Mouse (Mus musculus) forebrain, embryonic 13.5 days (tissue): ENCODE measurements around the gene Parpbp. TPM values are rescaled to one million over a fixed set of nuclear protein-coding genes. Genes with fewer than 3 reads are reported as not detected.

Source experiments
- ATAC-seq: fragments of 200-750 bp; cut with Nextera tagmentation; 2 replicates; pipeline ENCODE4 v1.8.0; 2017
- H3K27ac ChIP-seq: fragments of 300-500 bp; sonication (generic); 2 replicates; pipeline ENCODE4 v1.5.1; 2015; ENCODE audit warnings: inconsistent platforms, mild to moderate bottlenecking, moderate library complexity
- H3K27me3 ChIP-seq: fragments of 300-500 bp; sonication (generic); 2 replicates; pipeline ENCODE4 v1.6.1; 2015; ENCODE audit warnings: mild to moderate bottlenecking, inconsistent platforms
- H3K36me3 ChIP-seq: fragments of 300-500 bp; sonication (generic); 2 replicates; pipeline ENCODE4 v1.6.1; 2015; ENCODE audit warnings: mild to moderate bottlenecking, inconsistent platforms; ENCODE audit not compliant: poor library complexity, severe bottlenecking
- H3K4me1 ChIP-seq: fragments of 300-500 bp; sonication (generic); 2 replicates; pipeline ENCODE4 v1.6.1; 2015; ENCODE audit warnings: inconsistent platforms
- H3K4me2 ChIP-seq: fragments of 300-500 bp; sonication (generic); 2 replicates; pipeline ENCODE4 v1.6.1; 2015; ENCODE audit warnings: inconsistent platforms, mild to moderate bottlenecking, moderate library complexity
- H3K4me3 ChIP-seq: fragments of 300-500 bp; sonication (generic); 2 replicates; pipeline ENCODE4 v1.5.1; 2015; ENCODE audit warnings: mild to moderate bottlenecking, inconsistent platforms
- H3K9ac ChIP-seq: fragments of 300-500 bp; sonication (generic); 2 replicates; pipeline ENCODE4 v1.6.1; 2015; ENCODE audit warnings: mild to moderate bottlenecking, inconsistent platforms
- H3K9me3 ChIP-seq: fragments of 300-500 bp; sonication (generic); replicated peaks from 2 replicates; pipeline ENCODE4 v1.6.1; 2016; ENCODE audit warnings: inconsistent platforms
- WGBS: fragments of 180-500 bp; shearing (Covaris S2); methylation state at CpG from one replicate; pipeline ENCODE4 v1.1.7; 2015; 5-methylcytosine and 5-hydroxymethylcytosine counted together
- polyA plus RNA-seq: library from polyadenylated mRNA; unstranded; fragments of >200 nt; fragmentation: Nextera tagmentation; extraction: Ambion mirVana; gene quantifications from 2 replicates; pipeline ENCODE4 v1.2.1, GENCODE M21; 2015

Gene Parpbp
- polyA plus RNA-seq, 1 experiment from 2014 or later: 10.6 TPM

DNA sequence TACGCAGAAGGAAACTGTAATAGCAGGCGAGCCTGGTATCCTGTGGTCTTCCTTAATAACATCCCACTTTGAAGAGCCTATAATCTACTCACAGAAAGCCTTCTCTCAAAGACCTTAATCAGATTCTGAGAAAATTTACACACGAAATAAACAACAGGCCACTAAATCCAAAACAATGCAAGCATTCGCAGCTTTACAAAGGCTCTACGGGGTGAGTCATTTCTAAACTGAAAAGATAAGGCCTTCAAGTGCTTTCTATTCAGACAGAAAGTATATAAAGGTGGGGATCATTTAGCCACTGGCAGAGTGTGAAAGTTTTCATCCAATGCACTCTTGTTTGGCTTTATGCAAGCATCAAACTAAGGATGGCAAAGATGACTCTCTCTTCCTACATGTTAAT, 56.0 kb downstream of the Parpbp start, which contains the start of gene Pmch:
TSS of gene Pmch (plus strand) at position 301 of the 400 bp plus-strand sequence.
- no peaks in the 10 kb centered on the region for H3K36me3 ChIP-seq
- H3K4me1 ChIP-seq: peaks cover 4% of the 10 kb centered on the region; the same call in 1 of the 2 replicates
- H3K4me2 ChIP-seq: no peak within 1 kb of the TSS
- H3K9ac ChIP-seq: no peak within 1 kb of the TSS
- no peak for ATAC-seq
- H3K4me3 ChIP-seq: no peak within 1 kb of the TSS
- no peaks in the 10 kb centered on the region for H3K9me3 ChIP-seq
- no peaks in the 10 kb centered on the region for H3K27me3 ChIP-seq
- H3K27ac ChIP-seq: no peak within 1 kb of the TSS
- WGBS: 18% methylated on average over 5 of the region's 5 CpGs

- Histone ChIP-seq H3K4me3 (no peak overlapping the region), H3K4me1 (no peaks in the 10 kb centered on the region), H3K9me3 (no peaks in the 10 kb centered on the region), H3K27ac (no peak overlapping the region), H3K4me2 (no peak overlapping the region), H3K27me3 (no peaks in the 10 kb centered on the region), H3K9ac (no peak overlapping the region), H3K36me3 (no peaks in the 10 kb centered on the region)
- WGBS: 89% methylated on average over 3 of the region's 3 CpGs
- ATAC-seq: no peak
Measured at GRCm38 (mm10) chr10:88067377-88067776, 79.4 kb downstream of the Parpbp start.

- no peak for ATAC-seq
- Histone ChIP-seq H3K27me3 (no peaks in the 10 kb centered on the region), H3K4me1 (no peaks in the 10 kb centered on the region), H3K9ac (no peak overlapping the region), H3K4me2 (no peak overlapping the region), H3K27ac (no peak overlapping the region), H3K9me3 (no peaks in the 10 kb centered on the region), H3K36me3 (no peaks in the 10 kb centered on the region), H3K4me3 (no peak overlapping the region)
- 81% methylated on average over 2 of the region's 2 CpGs for WGBS
Measured at GRCm38 (mm10) chr10:88064872-88065271, 81.9 kb downstream of the Parpbp start.

DNA sequence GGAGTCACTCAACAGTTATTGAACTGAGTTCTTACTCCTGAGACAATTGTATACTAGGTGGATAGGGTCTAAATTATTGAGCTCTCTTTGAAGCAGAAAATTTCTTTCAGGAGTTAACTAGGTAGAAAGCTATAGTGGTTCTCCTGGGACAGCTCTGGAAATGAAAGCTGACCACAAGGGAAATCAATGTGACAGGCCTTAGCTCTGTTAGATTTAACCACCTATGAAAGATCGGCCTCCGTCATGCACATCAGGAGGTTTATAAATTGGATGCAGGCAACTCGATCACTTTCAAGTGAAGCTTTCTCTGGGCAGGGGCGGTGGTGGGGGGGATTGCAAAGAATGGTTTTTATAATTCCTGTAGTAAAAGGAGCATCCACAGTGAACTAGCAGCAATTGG, 83.3 kb downstream of the Parpbp start:
- H3K27ac ChIP-seq: no peak overlapping the region
- no peaks in the 10 kb centered on the region for H3K27me3 ChIP-seq
- no peaks in the 10 kb centered on the region for H3K36me3 ChIP-seq
- no peaks in the 10 kb centered on the region for H3K4me1 ChIP-seq
- H3K9me3 ChIP-seq: no peaks in the 10 kb centered on the region
- ATAC-seq: no peak
- no peak overlapping the region for H3K9ac ChIP-seq
- H3K4me3 ChIP-seq: no peak overlapping the region
- 69% methylated on average over 4 of the region's 4 CpGs for WGBS
- no peak overlapping the region for H3K4me2 ChIP-seq

DNA sequence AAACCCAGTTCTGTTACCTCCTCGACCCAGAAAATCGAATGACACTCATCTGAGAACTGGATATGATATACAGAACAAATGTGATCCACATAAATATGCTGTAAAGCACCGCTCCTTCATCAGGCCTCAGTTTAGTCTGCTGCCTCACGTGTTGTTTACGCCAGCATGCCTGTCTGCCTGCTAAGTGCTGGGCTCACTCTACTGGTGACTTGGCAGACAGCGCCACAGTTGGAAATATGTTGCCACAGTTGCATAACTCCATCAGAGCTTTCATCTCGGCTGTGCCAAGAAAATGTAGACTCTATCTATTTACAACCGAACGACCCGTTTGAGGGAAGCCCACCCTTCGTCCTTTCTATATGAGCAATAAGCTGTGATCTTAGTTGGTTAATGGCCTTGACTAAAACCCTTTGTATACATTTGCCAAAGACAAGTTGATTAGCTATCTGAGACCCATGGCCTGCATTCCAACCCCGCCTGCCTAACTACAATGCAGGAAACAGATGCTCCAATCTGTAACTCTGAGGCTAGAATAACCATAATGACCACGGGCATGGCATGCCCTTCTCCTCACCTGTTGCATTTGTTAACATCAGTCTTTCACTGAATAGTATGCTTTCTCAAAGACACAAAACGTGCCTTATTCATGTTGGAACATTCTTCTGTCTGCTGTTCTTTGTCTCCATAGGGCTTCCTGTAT, 89.6 kb downstream of the Parpbp start:
- peak; percentile 87; the same call in 1 of the 2 replicates for ATAC-seq
- 80% methylated on average over 14 of the region's 14 CpGs for WGBS
- no peaks in the 10 kb centered on the region for H3K9me3 ChIP-seq
- H3K36me3 ChIP-seq: no peaks in the 10 kb centered on the region
- no peak overlapping the region for H3K4me3 ChIP-seq
- H3K27me3 ChIP-seq: no peaks in the 10 kb centered on the region
- no peak overlapping the region for H3K9ac ChIP-seq
- no peak overlapping the region for H3K4me2 ChIP-seq
- H3K27ac ChIP-seq: no peak overlapping the region
- no peaks in the 10 kb centered on the region for H3K4me1 ChIP-seq

- no peak overlapping the region for H3K4me3 ChIP-seq
- no peak for ATAC-seq
- H3K4me2 ChIP-seq: no peak overlapping the region
- no peaks in the 10 kb centered on the region for H3K9me3 ChIP-seq
- H3K27ac ChIP-seq: no peak overlapping the region
- no peaks in the 10 kb centered on the region for H3K27me3 ChIP-seq
- no peaks in the 10 kb centered on the region for H3K36me3 ChIP-seq
- H3K4me1 ChIP-seq: no peaks in the 10 kb centered on the region
- WGBS: 81% methylated on average over 14 of the region's 14 CpGs
- H3K9ac ChIP-seq: no peak overlapping the region
Measured at GRCm38 (mm10) chr10:88054233-88054985, 92.3 kb downstream of the Parpbp start.

GRCm38 (mm10) chr10:88046098-88046771, 100.5 kb downstream of the Parpbp start:
- H3K4me1 ChIP-seq: no peaks in the 10 kb centered on the region
- H3K9me3 ChIP-seq: no peaks in the 10 kb centered on the region
- H3K27ac ChIP-seq: no peak overlapping the region
- H3K27me3 ChIP-seq: no peaks in the 10 kb centered on the region
- H3K4me3 ChIP-seq: no peak overlapping the region
- H3K9ac ChIP-seq: no peak overlapping the region
- no peak overlapping the region for H3K4me2 ChIP-seq
- no peak for ATAC-seq
- 74% methylated on average over 11 of the region's 11 CpGs for WGBS
- H3K36me3 ChIP-seq: no peaks in the 10 kb centered on the region

- no peak for ATAC-seq
- no peak overlapping the region for H3K4me3 ChIP-seq
- WGBS: 87% methylated on average over 4 of the region's 4 CpGs
Measured at GRCm38 (mm10) chr10:88044297-88044696, 102.4 kb downstream of the Parpbp start.

More at GRCm38 (mm10) chr10:88044297-88044696, 102.4 kb downstream of the Parpbp start:
- Histone ChIP-seq H3K4me2 (no peak overlapping the region), H3K9me3 (no peaks in the 10 kb centered on the region), H3K4me1 (no peaks in the 10 kb centered on the region), H3K27ac (no peak overlapping the region), H3K9ac (no peak overlapping the region), H3K36me3 (no peaks in the 10 kb centered on the region), H3K27me3 (no peaks in the 10 kb centered on the region)

Other genes with a start within 250 kb of the Parpbp start
- 3.4 and 12.2 TPM in 2 replicates for gene Pmch, start 55.9 kb downstream of the Parpbp start, polyA plus RNA-seq
- gene Nup37, start 51 bp upstream of the Parpbp start, polyA plus RNA-seq: 66.6 and 72.7 TPM in 2 replicates
- gene Washc3, start 54.2 kb upstream of the Parpbp start, polyA plus RNA-seq: 45.1 and 46.8 TPM in 2 replicates
- 0.19 and 0.39 TPM in 2 replicates for gene Dram1, start 232.1 kb upstream of the Parpbp start, polyA plus RNA-seq
- gene Gnptab, start 232.2 kb upstream of the Parpbp start, polyA plus RNA-seq: 9.8 and 10.3 TPM in 2 replicates